Mouse (Mus musculus): Measurements from ENCODE around the gene Rdh13. TPM values are rescaled to one million over a fixed set of nuclear protein-coding genes. Genes with fewer than 3 reads are reported as not detected.

Gene Rdh13
- polyA plus RNA-seq, 1 experiment from 2014 or later = 45.6 TPM

GRCm38 (mm10) chr7:4473940-4474339, 28.5 kb upstream of the Rdh13 start:
- H3K4me1 ChIP-seq (ENCODE audit: control insufficient read depth, insufficient read depth, low read length) = peaks cover 17% of the 10 kb centered on the region
- no peak overlapping the region for H3K4me2 ChIP-seq (ENCODE audit: low read length)
- no peak overlapping the region for H3K4me3 ChIP-seq (ENCODE audit: low read depth, low read length)
- peaks cover 33% of the 10 kb centered on the region for H3K27me3 ChIP-seq (ENCODE audit: control insufficient read depth, insufficient read depth, low read depth, low read length)
- H3K27ac ChIP-seq (ENCODE audit: low read length) = no peak overlapping the region
- no peaks in the 10 kb centered on the region for H3K36me3 ChIP-seq (ENCODE audit: control insufficient read depth, insufficient read depth, low read length)
- H3K9ac ChIP-seq (ENCODE audit: low read depth, low read length) = no peak overlapping the region
- no peaks in the 10 kb centered on the region for H3K9me3 ChIP-seq (replicated peaks; ENCODE audit: control insufficient read depth, low read length, poor library complexity, severe bottlenecking)
- 10% methylated on average over 19 of the region's 19 CpGs for WGBS
- ATAC-seq = no peak

- peak overlapping the region; percentile 81 for H3K4me2 ChIP-seq (ENCODE audit: low read length)
- H3K9me3 ChIP-seq (replicated peaks; ENCODE audit: control insufficient read depth, low read length, poor library complexity, severe bottlenecking) = no peaks in the 10 kb centered on the region
- peaks cover 7% of the 10 kb centered on the region; the same call in 1 of the 2 replicates for H3K4me1 ChIP-seq (ENCODE audit: control insufficient read depth, insufficient read depth, low read length)
- peak overlapping the region; percentile 56 for H3K9ac ChIP-seq (ENCODE audit: low read depth, low read length)
- peaks cover 30% of the 10 kb centered on the region for H3K27me3 ChIP-seq (ENCODE audit: control insufficient read depth, insufficient read depth, low read depth, low read length)
- peak overlapping the region; percentile 50 for H3K4me3 ChIP-seq (ENCODE audit: low read depth, low read length)
- 0 out of 2 replicates have a peak overlapping the region, but pooled peaks have one; percentile 12 for H3K27ac ChIP-seq (ENCODE audit: low read length)
- ATAC-seq = peak; percentile 88
- H3K36me3 ChIP-seq (ENCODE audit: control insufficient read depth, insufficient read depth, low read length) = no peaks in the 10 kb centered on the region
- WGBS = under 1% methylated on average over 24 of the region's 24 CpGs
Measured at GRCm38 (mm10) chr7:4471179-4471555, 25.7 kb upstream of the Rdh13 start.

- peak; percentile 60 for ATAC-seq
- peaks cover 7% of the 10 kb centered on the region; the same call in 1 of the 2 replicates for H3K4me1 ChIP-seq (ENCODE audit: control insufficient read depth, insufficient read depth, low read length)
- peaks cover 26% of the 10 kb centered on the region for H3K27me3 ChIP-seq (ENCODE audit: control insufficient read depth, insufficient read depth, low read depth, low read length)
- H3K36me3 ChIP-seq (ENCODE audit: control insufficient read depth, insufficient read depth, low read length) = no peaks in the 10 kb centered on the region
- H3K9ac ChIP-seq (ENCODE audit: low read depth, low read length) = peak overlapping the region; percentile 56
- H3K4me2 ChIP-seq (ENCODE audit: low read length) = peak overlapping the region; percentile 81
- no peaks in the 10 kb centered on the region for H3K9me3 ChIP-seq (replicated peaks; ENCODE audit: control insufficient read depth, low read length, poor library complexity, severe bottlenecking)
- H3K4me3 ChIP-seq (ENCODE audit: low read depth, low read length) = peak overlapping the region; percentile 50
- 1% methylated on average over 34 of the region's 35 CpGs for WGBS
- H3K27ac ChIP-seq (ENCODE audit: low read length) = peak overlapping the region; percentile 12; the same call in 1 of the 2 replicates
Measured at GRCm38 (mm10) chr7:4470275-4471178, 25.1 kb upstream of the Rdh13 start.

GRCm38 (mm10) chr7:4467801-4468200, 22.4 kb upstream of the Rdh13 start:
- H3K4me2 ChIP-seq (ENCODE audit: low read length) = no peak overlapping the region
- H3K4me1 ChIP-seq (ENCODE audit: control insufficient read depth, insufficient read depth, low read length) = peaks cover 7% of the 10 kb centered on the region; the same call in 1 of the 2 replicates
- WGBS = 77% methylated on average over 3 of the region's 3 CpGs
- no peak overlapping the region for H3K9ac ChIP-seq (ENCODE audit: low read depth, low read length)
- ATAC-seq = no peak
- H3K36me3 ChIP-seq (ENCODE audit: control insufficient read depth, insufficient read depth, low read length) = no peaks in the 10 kb centered on the region
- no peaks in the 10 kb centered on the region for H3K9me3 ChIP-seq (replicated peaks; ENCODE audit: control insufficient read depth, low read length, poor library complexity, severe bottlenecking)
- H3K27ac ChIP-seq (ENCODE audit: low read length) = no peak overlapping the region
- peaks cover 15% of the 10 kb centered on the region for H3K27me3 ChIP-seq (ENCODE audit: control insufficient read depth, insufficient read depth, low read depth, low read length)
- no peak overlapping the region for H3K4me3 ChIP-seq (ENCODE audit: low read depth, low read length)

GRCm38 (mm10) chr7:4464194-4464824, 18.9 kb upstream of the Rdh13 start:
- 13% methylated on average over 12 of the region's 12 CpGs for WGBS
- 0 out of 2 replicates have a peak, but pooled peaks cover 4% of the 10 kb centered on the region for H3K27me3 ChIP-seq (ENCODE audit: control insufficient read depth, insufficient read depth, low read depth, low read length)

GRCm38 (mm10) chr7:4460576-4461434, 15.4 kb upstream of the Rdh13 start, which contains the start of gene Eps8l1:
Gene Eps8l1 (plus strand): TSS chr7:4460674.
- WGBS = 63% methylated on average over 13 of the region's 16 CpGs
- Histone ChIP-seq H3K27me3 (ENCODE audit: control insufficient read depth, insufficient read depth, low read depth, low read length) (0 out of 2 replicates have a peak, but pooled peaks cover 4% of the 10 kb centered on the region), H3K4me2 (ENCODE audit: low read length) (peak within 1 kb of the TSS; percentile 47), H3K9ac (ENCODE audit: low read depth, low read length) (no peak within 1 kb of the TSS), H3K9me3 (replicated peaks; ENCODE audit: control insufficient read depth, low read length, poor library complexity, severe bottlenecking) (no peaks in the 10 kb centered on the region), H3K4me1 (ENCODE audit: control insufficient read depth, insufficient read depth, low read length) (no peaks in the 10 kb centered on the region), H3K36me3 (ENCODE audit: control insufficient read depth, insufficient read depth, low read length) (no peaks in the 10 kb centered on the region), H3K4me3 (ENCODE audit: low read depth, low read length) (peak within 1 kb of the TSS; percentile 23), H3K27ac (ENCODE audit: low read length) (no peak within 1 kb of the TSS)
- ATAC-seq = peak; percentile 48

More at GRCm38 (mm10) chr7:4464194-4464824, 18.9 kb upstream of the Rdh13 start:
- Histone ChIP-seq H3K36me3 (ENCODE audit: control insufficient read depth, insufficient read depth, low read length) (no peaks in the 10 kb centered on the region), H3K27ac (ENCODE audit: low read length) (no peak overlapping the region), H3K4me3 (ENCODE audit: low read depth, low read length) (no peak overlapping the region), H3K9me3 (replicated peaks; ENCODE audit: control insufficient read depth, low read length, poor library complexity, severe bottlenecking) (no peaks in the 10 kb centered on the region), H3K4me2 (ENCODE audit: low read length) (no peak overlapping the region), H3K4me1 (ENCODE audit: control insufficient read depth, insufficient read depth, low read length) (0 out of 2 replicates have a peak, but pooled peaks cover 4% of the 10 kb centered on the region), H3K9ac (ENCODE audit: low read depth, low read length) (0 out of 2 replicates have a peak overlapping the region, but pooled peaks have one; percentile 33)
- no peak for ATAC-seq

- no peaks in the 10 kb centered on the region for H3K36me3 ChIP-seq (ENCODE audit: control insufficient read depth, insufficient read depth, low read length)
- no peak overlapping the region for H3K4me2 ChIP-seq (ENCODE audit: low read length)
- 32% methylated on average over 4 of the region's 4 CpGs for WGBS
- ATAC-seq = no peak
- no peaks in the 10 kb centered on the region for H3K4me1 ChIP-seq (ENCODE audit: control insufficient read depth, insufficient read depth, low read length)
- H3K4me3 ChIP-seq (ENCODE audit: low read depth, low read length) = no peak overlapping the region
- no peaks in the 10 kb centered on the region for H3K9me3 ChIP-seq (replicated peaks; ENCODE audit: control insufficient read depth, low read length, poor library complexity, severe bottlenecking)
- no peak overlapping the region for H3K27ac ChIP-seq (ENCODE audit: low read length)
- no peaks in the 10 kb centered on the region for H3K27me3 ChIP-seq (ENCODE audit: control insufficient read depth, insufficient read depth, low read depth, low read length)
- no peak overlapping the region for H3K9ac ChIP-seq (ENCODE audit: low read depth, low read length)
Measured at GRCm38 (mm10) chr7:4452644-4453043, 7.2 kb upstream of the Rdh13 start.

- H3K4me2 ChIP-seq (ENCODE audit: low read length) = no peak overlapping the region
- no peak overlapping the region for H3K27ac ChIP-seq (ENCODE audit: low read length)
- H3K4me3 ChIP-seq (ENCODE audit: low read depth, low read length) = no peak overlapping the region
- ATAC-seq = no peak
- WGBS = 7% methylated on average over 2 of the region's 2 CpGs
- no peak overlapping the region for H3K9ac ChIP-seq (ENCODE audit: low read depth, low read length)
- H3K36me3 ChIP-seq (ENCODE audit: control insufficient read depth, insufficient read depth, low read length) = no peaks in the 10 kb centered on the region
- H3K4me1 ChIP-seq (ENCODE audit: control insufficient read depth, insufficient read depth, low read length) = peaks cover 6% of the 10 kb centered on the region
- H3K9me3 ChIP-seq (replicated peaks; ENCODE audit: control insufficient read depth, low read length, poor library complexity, severe bottlenecking) = no peaks in the 10 kb centered on the region
- no peaks in the 10 kb centered on the region for H3K27me3 ChIP-seq (ENCODE audit: control insufficient read depth, insufficient read depth, low read depth, low read length)
Measured at GRCm38 (mm10) chr7:4449211-4449610, 3.8 kb upstream of the Rdh13 start.

Data from midbrain, embryonic 16.5 days (tissue).